Mouse (Mus musculus): Measurements from ENCODE around the gene Map3k5.

Gene Map3k5

DNA sequence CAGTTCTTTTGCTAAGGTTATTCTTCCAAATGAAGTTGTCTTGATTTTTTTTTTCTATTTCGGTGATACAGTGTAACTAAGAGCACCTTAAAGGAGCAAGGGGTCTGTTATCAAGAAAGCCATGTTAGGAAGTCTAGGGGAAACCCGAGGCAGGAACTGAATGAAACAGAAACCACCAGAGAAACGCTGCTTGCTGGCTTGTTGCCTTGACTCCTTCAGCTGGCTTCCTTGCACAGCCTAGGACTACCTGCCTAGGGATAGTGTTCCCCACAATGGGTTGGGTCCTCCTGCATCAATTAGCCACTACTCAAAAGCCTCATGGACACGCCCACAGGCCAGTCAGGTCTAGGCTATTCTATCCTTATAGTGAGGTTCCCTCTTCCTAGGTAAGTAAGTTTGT, 106.4 kb downstream of the Map3k5 start:
- no peak for DNase-seq (ENCODE audit: low read depth in 2 of 2, low spot score in 2 of 2)

DNA sequence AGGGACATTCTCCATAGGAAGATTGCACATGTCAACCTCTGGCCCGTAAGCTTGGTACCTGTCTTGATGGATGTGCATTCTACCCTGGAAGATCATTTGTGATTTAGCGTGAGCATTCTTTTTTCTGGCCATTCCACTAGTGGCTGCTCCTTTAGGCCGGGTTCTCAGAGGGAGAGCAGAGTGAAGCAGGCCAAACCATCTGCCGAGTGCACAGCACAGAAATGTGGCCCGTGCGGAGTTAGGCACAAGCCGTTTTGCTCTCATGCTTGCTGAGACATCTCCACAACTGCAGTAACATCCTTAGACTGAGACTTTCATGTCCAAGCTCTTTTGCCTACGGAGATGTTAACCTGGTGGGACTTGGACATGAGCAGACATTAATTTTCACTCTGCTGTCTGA, 107.8 kb downstream of the Map3k5 start:
- no peak for DNase-seq (ENCODE audit: low read depth in 2 of 2, low spot score in 2 of 2)

DNA sequence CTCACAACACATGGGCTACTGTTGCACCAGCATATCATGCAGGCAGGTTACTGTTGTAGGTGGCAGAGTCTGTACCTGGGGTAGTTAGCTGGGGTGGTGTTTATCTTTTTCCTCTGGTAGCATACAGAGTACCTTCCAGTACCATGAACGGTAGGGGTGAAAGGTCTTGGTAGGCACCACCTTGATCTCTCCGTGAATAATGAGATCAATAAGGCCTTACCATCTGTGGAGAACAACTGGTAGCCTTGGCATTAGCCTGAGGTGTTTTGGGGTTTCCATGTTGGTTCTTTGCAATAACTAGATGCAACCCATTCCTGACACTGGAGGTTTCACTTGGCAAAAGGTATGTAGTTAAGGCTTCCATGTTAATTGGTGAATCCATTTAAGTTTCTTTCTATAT, 109.8 kb downstream of the Map3k5 start:
- no peak for DNase-seq (ENCODE audit: low read depth in 2 of 2, low spot score in 2 of 2)

DNA sequence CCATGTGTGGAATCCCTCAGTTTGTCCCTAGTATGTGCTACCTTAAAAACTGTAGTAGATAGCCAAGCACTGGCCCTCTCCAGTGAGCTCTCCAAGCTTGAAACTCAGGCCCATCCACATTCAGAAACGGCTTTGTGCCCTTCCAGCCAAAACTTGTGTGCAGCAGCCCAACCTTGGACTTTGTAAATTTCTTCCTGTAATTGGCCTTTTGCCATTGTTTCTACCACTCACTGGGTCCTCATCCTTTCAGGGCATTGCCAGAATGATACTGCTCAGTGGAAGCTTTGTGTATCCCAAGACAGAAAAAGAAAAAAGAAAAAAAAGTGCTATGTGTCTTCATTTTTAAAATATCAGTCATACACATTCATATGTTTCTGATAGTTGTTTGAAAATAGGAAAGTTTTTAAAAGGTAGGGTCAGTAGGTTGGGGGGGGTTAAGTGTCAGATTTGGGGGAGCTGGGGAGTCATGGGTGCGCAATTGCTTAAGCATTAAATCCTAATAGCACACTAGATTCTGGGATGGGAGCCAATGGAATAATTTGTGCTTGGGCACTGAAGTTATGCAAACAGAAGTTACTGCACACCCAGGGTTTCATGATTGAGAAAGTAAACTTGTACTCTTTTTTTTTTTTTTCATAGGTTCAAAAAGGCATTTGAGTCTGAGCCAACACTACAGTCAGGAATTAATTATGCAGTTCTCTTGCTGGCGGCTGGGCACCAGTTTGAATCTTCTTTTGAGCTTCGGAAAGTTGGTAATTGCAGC, 111.6 kb downstream of the Map3k5 start:
- DNase-seq (ENCODE audit: low read depth in 2 of 2, low spot score in 2 of 2), result no peak

DNA sequence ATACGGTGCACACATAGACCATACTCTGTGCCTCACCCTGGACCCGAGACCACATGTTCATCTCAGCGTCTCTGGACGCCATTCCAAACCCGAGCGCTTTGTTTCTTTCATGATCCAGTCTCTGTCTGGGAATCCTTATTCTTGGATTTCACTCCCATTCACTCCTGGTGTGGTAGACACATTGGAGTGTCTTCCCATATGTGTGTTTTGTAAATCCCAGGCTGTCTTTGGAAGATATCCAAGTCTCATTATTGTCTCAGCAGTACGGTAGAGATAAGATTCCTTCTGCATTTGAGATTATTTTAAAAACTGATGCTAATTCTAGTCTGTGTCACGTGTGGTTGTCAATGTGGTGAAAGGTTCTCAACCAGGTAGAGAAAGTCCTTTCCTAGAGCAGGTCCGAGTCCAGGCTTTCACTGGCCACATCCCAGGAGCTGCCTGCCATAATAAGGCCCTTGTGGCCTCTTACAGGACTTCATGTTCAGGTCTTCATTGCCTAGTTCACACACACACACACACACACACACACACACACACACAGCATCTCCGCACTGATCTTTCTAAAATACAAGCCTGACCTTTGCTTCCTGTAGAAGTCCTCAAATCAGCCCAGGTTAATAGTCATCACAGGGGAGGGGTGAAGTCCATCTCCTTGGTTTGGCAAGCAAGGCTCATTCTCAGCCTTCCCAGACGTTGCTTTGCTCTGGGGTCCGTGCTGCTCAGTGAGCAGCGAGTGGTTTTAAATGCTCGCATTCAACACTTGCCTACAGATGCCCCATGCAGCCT, 122.8 kb downstream of the Map3k5 start:
- DNase-seq (ENCODE audit: low read depth in 2 of 2, low spot score in 2 of 2), result no peak

DNA sequence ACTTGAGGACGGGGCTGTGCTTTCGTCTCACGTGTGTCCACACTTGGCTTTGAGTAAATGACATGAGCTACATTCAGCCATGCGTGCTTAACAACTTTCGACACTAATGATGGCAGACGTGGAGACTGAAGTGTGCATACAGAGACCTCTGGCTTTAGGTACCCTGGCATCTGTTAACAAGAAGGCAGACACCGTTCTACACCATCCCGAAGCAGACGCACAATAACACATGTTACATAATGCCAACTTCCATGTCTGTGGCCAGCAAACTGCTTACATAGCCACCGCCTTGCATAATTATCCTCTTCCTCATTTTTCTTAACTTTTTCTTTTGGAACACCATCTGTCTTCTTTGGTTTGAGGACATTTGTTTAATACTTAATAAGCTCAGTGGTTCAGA, 123.8 kb downstream of the Map3k5 start:
- no peak for DNase-seq (ENCODE audit: low read depth in 2 of 2, low spot score in 2 of 2)

DNA sequence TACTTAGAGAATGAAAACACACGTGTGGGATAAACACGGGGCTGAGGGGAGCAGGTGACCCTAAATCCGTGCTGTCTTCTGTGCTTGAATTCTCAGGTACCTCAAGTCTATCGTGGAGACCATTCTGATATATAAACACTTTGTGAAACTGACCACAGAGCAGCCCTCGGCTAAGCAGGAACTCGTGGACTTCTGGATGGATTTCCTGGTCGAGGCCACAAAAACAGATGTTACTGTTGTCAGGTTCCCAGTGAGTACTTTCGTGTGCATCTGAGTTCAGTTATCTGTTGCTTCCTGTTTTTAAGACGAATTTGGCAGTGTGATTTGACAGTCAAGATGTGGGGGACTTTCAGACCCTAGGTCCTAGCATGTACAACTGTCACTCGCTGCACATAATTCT, 124.6 kb downstream of the Map3k5 start:
- no peak for DNase-seq (ENCODE audit: low read depth in 2 of 2, low spot score in 2 of 2)

DNA sequence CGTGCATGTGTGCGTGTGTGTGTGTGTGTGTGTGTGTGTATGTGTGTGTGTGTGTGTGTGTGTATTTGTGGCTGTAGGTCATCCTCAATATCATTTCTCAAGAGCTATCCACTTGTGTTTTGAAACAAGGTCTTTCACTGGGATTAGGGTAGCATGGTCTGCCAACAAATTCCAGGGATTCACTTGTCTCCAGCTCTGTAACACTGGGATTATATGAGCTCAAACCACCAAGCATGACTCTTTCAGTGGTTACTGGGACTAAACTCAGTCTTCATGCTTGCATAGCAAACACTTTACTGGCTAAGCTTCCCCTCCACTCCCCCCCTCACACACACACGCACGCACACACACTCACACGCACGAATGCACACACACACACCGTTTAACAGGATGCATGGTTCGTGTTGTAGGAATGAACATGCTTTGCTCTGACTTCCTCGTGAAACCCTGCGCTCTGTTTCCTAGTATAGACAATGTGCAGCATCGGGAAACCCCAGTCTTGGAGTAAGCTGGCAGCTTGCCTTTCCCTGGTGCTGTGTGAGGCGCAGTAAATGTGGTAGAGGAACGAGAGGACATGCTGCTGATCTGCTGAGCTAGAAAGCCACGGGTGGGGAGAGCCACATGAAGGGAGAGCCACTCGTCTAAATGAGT, 126.2 kb downstream of the Map3k5 start:
- DNase-seq (ENCODE audit: low read depth in 2 of 2, low spot score in 2 of 2), result no peak

DNA sequence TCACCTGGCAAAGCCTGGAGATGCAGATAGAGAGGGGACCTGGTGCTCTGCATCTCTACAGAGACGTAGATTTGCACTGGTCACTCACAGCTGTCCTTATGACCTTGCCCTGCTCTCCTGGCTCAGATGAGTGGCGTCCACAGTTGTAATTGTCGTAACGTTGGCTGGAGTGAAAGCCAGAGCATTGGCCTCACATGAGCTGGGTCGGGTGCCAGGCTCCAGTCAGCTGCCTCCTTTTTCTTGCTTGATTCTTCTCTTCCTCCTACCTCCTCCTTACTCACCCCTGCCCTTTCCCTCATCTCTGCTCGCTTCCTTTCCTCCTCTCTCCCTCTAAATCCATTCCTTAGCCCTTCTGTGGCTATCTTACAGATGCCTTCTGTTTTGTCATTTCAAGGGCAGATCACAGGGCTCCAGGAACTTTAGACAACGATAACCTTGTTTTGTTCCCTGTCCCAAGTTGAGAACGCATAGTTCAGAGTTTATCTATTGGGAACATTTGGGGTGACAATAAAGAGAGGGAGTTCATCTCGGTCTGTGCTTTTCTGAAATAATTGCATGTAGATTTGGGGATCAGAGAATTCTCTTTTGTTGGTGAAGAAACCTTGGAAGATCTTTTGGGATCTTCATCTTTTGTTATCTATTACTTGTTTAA, 130.4 kb downstream of the Map3k5 start:
- DNase-seq (ENCODE audit: low read depth in 2 of 2, low spot score in 2 of 2), result no peak

DNA sequence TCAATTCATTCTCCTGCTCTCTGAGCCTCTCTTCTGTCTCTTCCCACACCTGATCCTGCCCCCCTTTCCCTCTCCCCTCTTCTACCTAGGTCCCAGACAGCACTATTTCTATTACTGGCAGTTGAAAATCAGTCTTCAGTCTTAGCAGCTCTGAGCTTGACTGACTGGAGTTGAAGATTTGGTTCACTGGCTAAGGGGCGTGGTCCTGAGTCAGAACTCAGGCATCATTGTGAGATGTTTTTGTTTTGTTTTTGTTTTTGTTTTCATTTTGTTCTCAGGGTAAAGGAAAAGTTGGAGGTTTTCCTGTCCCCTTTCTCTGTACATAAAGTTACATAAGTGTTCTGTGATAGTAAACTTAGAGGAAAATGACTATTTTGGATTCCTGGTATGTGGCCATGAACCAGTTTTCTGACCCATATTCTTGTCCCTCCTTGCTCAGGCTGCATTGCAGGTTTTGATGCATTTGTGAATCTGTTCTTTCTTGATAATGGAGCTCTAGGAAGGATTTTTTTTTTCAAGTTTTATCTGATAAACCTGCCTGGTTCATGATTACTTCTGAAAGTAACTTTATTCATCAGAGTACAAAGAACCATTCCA, 131.9 kb downstream of the Map3k5 start:
- no peak for DNase-seq (ENCODE audit: low read depth in 2 of 2, low spot score in 2 of 2)

DNA sequence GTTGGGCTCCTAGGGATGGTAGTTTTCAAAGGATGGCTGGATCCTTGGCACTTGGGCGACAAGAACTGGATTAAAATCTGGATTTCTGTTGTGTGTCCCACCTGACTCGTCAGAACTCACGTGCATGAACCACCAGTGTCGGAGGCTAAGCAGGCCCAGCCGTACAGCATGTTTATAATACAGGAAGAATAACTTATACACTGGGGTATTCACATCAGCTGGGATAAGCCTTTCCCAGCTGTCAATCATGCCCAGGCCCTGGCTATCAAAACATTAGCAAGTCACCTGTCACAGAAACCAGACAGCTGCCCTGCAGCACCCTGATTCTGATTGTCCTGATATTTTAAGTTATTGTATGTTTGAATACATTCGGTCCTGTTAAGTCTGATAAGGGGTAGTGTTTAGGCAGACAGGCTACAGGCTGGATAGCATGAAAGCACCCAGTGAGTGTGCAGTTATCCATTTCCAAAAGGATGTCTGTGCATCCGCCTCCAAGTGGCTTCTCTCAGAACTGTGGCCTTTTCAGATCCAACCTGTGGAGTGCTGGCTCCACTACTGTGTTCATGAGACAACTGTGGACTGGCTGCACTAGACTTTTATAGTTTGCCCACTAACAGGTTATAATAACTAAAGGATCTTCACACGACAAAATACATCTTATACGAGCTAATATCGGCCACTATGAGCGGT, 135.6 kb downstream of the Map3k5 start:
- no peak for DNase-seq (ENCODE audit: low read depth in 2 of 2, low spot score in 2 of 2)

DNA sequence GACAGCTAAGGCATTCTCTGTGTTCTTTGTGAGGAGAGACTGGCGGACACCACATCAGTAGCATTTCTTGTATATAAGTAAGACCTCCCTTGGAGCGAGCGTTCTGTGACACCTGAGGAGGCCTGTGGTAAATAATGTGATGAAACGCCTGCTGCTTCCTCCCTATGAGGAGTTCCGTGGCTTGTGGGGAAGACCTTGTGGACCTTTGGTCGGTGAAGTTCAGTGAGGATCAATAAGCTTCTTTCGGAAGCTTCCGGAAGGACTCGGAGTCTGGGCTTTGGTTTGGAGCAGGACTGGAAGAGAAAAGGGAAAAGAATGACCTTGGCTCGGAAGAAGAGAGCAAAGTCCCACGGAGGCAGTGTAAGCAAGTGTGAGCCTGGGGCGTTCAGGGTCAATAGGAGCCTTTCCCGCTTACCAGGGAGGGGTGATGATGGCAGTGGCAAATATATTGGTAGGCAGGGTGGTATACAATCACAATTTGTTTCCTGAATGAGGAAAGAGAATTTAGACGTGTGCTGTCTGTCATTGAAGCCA, 136.4 kb downstream of the Map3k5 start:
- no peak for DNase-seq (ENCODE audit: low read depth in 2 of 2, low spot score in 2 of 2)

DNA sequence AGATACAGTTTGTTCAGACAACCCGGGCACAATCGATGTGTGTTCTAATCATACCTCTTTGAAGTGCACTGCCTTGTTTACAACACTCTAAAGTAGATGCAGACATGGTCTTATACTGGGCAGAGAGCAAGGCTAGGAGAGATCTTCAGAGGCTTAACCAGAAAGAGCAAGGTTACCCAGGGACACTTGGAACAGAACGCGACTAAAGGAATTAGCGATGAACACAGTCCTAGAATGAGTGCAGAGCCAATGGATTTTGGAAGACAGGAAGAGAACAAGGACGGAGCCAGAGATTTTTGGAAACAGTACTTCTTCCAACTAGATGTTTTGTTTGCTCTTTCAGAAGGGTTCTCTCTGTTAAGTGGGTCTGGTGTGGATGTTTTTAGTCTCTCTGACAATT, 137.4 kb downstream of the Map3k5 start:
- no peak for DNase-seq (ENCODE audit: low read depth in 2 of 2, low spot score in 2 of 2)

DNA sequence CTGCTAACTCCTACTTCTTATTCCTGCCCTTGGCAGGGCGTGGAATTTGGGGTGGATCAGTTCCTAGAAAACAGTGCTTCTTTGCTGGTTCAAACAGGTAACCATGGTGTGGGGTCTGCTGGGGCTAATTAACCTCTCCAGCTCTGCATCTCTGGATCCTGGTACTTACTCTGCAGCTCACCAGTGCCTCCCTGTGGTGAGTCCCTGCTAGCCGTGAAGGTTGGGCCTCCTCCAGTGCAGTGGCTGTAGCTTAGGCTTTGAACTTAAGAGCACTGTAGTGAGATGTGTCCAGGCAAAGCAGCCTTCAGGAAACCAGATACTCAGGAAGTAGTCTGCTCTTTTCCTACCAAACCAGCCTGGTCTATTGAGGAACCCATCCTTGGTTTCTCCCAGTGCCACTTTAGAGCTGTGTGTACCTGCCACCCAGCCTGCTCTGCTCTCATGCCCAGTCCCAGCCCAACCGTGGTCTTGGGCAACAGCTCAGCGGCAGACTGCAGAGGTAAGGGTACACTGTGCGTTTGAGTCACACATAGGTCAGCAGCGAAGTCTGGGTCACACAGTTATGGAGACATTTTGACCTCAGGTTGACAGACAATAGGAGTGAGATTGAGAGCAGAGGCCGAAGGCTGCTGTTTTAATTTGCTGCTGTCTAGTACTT, 139.1 kb downstream of the Map3k5 start:
- DNase-seq (ENCODE audit: low read depth in 2 of 2, low spot score in 2 of 2), result peak; percentile 51 to 56

DNA sequence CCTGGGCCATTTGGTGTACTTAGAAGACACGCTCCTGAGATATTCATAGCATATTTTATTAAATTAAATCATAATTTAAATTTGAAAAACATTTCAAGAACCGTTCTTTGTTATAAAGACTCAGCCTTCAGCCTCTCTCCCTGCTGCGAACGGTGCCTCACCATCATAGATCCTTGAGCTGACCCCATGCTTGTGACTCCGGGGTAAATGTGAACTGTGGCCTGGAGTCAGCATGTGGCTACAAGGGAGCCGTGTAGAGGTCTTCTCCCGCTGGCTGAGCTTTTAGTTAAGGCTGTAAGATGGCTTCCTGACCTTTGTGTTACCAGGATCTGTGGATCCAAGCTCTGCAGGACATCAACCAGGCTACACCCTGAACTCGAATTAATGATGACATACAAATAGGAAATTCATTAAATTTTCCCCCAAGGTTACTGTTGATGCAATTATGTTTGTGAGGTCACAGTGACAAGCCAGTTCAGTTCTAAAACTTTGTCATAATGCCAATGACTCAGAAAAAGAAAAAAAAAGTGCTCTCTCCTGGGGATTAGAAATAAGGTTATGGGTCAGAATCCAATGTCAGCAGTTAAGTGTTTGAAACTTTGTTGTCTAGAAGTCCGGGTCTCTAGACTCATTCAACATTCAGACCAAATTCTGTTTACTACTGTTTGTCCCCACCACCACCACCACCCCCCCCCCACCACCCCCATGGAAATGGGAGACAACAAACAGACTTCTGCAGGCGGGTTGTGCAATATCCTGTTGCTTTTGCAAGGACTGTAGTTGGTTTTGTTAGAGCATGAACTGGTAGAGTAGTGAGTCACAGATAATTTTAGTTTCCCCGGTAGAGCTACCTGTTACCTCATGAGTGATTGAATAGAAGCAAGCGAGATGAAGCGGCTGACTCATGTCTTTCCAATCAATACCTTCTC, 142.5 kb downstream of the Map3k5 start:
- no peak for DNase-seq (ENCODE audit: low read depth in 2 of 2, low spot score in 2 of 2)

DNA sequence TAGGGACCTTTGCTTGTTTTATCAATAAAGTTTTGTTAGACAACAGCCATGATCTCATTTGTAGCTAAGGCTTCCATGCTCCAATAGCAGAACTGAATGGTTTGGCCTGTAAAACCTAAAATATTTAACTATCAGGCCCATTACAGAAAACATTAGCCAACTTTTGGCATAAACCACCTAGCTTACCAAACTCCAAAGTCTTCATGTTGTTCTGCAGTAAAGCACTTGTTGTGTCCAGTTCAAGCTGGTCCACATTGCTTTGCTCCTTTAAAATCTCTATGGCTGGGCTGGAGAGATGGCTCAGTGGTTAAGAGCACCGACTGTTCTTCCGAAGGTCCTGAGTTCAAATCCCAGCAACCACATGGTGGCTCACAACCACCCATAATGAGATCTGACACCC, 144.1 kb downstream of the Map3k5 start:
- no peak for DNase-seq (ENCODE audit: low read depth in 2 of 2, low spot score in 2 of 2)

DNA sequence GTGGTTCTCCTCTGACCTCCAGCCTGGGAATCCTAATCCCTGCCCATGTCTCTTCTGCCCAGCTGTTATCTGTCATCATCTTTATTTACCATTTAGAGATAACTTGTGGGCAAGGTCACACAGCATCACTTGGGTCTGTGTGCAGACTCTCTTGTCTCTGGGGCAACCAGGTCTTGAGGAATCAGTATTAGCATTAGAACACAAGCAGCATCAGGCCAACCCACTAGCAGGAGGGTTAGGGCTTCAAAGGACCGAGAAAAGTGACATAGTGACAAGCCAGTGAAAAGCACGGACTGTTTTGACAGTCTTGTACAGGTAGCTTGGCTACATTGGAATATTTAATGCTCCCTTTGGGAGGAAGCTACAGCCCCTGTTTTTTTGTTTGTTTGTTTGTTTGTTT, 153.6 kb downstream of the Map3k5 start:
- no peak for DNase-seq (ENCODE audit: low read depth in 2 of 2, low spot score in 2 of 2)

DNA sequence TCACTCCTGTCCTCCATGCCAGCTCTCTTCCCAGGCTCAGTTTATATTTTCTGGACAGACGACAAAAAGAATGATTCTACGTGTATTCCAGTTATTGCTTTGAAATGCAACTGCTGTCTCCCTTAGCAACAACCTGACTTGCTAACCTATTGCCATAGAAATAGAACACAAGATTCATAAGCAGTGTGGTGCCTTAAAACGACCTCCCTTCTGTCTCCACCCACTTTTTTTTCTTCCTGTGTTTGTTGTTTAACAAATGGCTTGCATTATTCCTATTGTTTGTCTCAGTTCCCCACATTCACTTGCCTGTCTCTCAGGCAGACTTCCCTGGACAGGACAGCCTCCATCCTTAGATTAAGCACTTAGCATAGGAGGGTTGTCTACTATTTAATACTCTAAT, 154.8 kb downstream of the Map3k5 start:
- DNase-seq (ENCODE audit: low read depth in 2 of 2, low spot score in 2 of 2), result no peak

DNA sequence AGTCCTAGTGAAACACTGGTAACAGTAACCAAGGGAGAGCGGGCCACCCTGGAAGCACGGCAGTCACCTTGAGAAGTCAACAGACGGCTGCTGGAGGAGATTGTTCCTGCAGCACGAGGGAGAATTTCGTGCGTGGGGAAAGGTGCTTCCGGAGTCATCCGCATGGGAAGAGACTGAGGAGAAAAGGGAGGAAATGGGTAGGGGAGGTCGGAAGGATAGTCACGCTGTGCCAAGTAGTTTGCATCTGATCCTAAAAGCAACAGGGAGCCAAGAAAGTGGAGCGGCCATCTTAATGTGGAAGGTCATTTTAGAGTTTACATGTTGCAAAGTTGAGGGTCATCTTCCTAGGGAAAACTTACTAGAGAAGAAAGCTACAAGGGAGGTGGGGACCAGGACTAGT, 155.9 kb downstream of the Map3k5 start:
- DNase-seq (ENCODE audit: low read depth in 2 of 2, low spot score in 2 of 2), result no peak

Measured in CD8-positive naive resting alpha-beta T cell, adult 2 months (primary cell).